Mouse (Mus musculus) kidney, embryonic 14.5 days (tissue): Measurements from ENCODE around the gene 4921517D22Rik. TPM values are rescaled to one million over a fixed set of nuclear protein-coding genes. Genes with fewer than 3 reads are reported as not detected.
"Not testable (repeated sequence)": the region's sequence is repeated elsewhere in the genome, so short reads cannot be mapped to it uniquely, and the experiment has no call there.

Experiments
- ATAC-seq: fragments of 200-750 bp; cut with Nextera tagmentation; 2 replicates; pipeline ENCODE4 v1.8.0; 2017; ENCODE audit warnings: moderate number of reproducible peaks, mild to moderate bottlenecking, moderate TSS enrichment, moderate library complexity; ENCODE audit not compliant: low FRiP score, low TSS enrichment
- H3K27ac ChIP-seq: fragments of 300-500 bp; sonication (generic); 2 replicates; pipeline ENCODE4 v1.5.1; 2014; ENCODE audit warnings: low read depth, mild to moderate bottlenecking, low read length, moderate library complexity, mixed read lengths
- H3K27me3 ChIP-seq: fragments of 300-500 bp; sonication (generic); 2 replicates; pipeline ENCODE4 v1.6.1; 2014; ENCODE audit warnings: mild to moderate bottlenecking, low read length; ENCODE audit not compliant: control insufficient read depth, insufficient read depth
- H3K36me3 ChIP-seq: fragments of 300-500 bp; sonication (generic); 2 replicates; pipeline ENCODE4 v1.6.1; 2014; ENCODE audit warnings: low read length, mixed read lengths; ENCODE audit not compliant: control insufficient read depth, insufficient read depth
- H3K4me1 ChIP-seq: fragments of 300-500 bp; sonication (generic); 2 replicates; pipeline ENCODE4 v1.6.1; 2014; ENCODE audit warnings: low read length, mixed read lengths; ENCODE audit not compliant: control insufficient read depth, insufficient read depth
- H3K4me2 ChIP-seq: fragments of 300-500 bp; sonication (generic); replicated peaks from 2 replicates; pipeline ENCODE4 v1.6.1; 2014; ENCODE audit warnings: low read depth, mild to moderate bottlenecking, low read length
- H3K4me3 ChIP-seq: fragments of 300-500 bp; sonication (generic); 2 replicates; pipeline ENCODE4 v1.5.1; 2014; ENCODE audit warnings: mild to moderate bottlenecking, low read length
- H3K9ac ChIP-seq: fragments of 300-500 bp; sonication (generic); 2 replicates; pipeline ENCODE4 v1.6.1; 2014; ENCODE audit warnings: low read depth, mild to moderate bottlenecking, low read length, moderate library complexity
- H3K9me3 ChIP-seq: fragments of 300-500 bp; sonication (generic); 2 replicates; pipeline ENCODE4 v1.6.1; 2016; ENCODE audit warnings: low read length; ENCODE audit not compliant: control insufficient read depth
- WGBS: fragments of 180-500 bp; shearing (Covaris S2); extraction: QIAGEN DNeasy Blood & Tissue Kit; methylation state at CpG from one replicate; pipeline ENCODE4 v1.1.7; 2014; 5-methylcytosine and 5-hydroxymethylcytosine counted together
- polyA plus RNA-seq: library from polyadenylated mRNA; unstranded; fragments of >200 nt; fragmentation: Nextera tagmentation; extraction: Ambion mirVana; gene quantifications from 2 replicates; pipeline ENCODE4 v1.2.1, GENCODE M21; 2014

The 4921517D22Rik gene
- polyA plus RNA-seq, 1 experiment from 2014 or later, result not detected

DNA sequence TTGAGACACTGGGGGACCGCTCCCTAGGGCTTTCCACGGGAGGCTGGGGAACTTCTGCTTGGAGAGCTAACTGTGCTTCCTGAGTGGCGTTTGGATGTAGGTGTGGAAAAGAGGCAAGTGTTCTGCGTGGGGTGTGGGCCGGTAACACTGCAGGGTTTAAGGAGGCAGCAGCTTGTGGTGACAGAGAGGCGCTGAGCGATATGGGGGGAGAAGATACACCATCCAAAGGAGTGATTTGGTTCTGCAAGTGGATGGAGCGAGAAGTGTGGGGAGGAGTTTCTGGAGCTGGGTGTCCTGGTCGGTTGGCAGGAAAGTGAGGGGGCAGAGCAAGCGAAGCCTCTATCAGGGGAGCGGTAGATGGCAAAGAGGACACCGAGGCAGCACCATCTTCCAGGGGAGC lies 9.6 kb upstream of the 4921517D22Rik start:
- no peaks in the 10 kb centered on the region; the same call in 1 of the 2 replicates for H3K27me3 ChIP-seq
- no peak overlapping the region for H3K9ac ChIP-seq
- no peak overlapping the region for H3K4me2 ChIP-seq
- H3K4me3 ChIP-seq, result no peak overlapping the region
- no peaks in the 10 kb centered on the region for H3K36me3 ChIP-seq
- no peaks in the 10 kb centered on the region for H3K9me3 ChIP-seq
- WGBS, result 82% methylated on average over 12 of the region's 12 CpGs
- no peak for ATAC-seq
- no peaks in the 10 kb centered on the region for H3K4me1 ChIP-seq
- no peak overlapping the region for H3K27ac ChIP-seq

DNA sequence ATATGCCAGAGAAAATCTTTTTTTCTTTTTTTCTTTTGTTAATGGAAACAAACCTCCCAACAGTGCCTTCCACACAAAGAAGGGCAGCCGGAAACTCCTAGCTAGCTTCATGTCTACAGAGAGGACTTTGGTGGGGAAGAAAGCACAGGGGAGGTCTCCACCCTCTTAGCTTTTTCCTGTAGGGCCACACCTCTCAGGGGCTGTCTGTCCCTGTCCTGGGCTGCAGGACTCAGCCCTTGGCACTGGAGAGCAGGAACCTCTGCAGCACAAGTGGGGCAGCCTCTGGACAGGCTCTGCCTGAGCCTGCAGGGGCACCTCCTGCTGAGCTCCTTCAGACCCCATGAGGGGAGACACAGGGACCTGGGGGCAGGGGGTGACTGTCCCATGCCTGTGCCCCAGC lies 6.2 kb upstream of the 4921517D22Rik start:
- not testable (repeated sequence) for H3K27ac ChIP-seq, H3K9me3 ChIP-seq, H3K9ac ChIP-seq, H3K4me3 ChIP-seq, H3K27me3 ChIP-seq, H3K4me2 ChIP-seq, H3K4me1 ChIP-seq, ATAC-seq, H3K36me3 ChIP-seq
- WGBS, result 61% methylated on average over 1 of the region's 1 CpGs

GRCm38 (mm10) chr13:59699131-59699530 lies 5.2 kb upstream of the 4921517D22Rik start:
- no peak overlapping the region for H3K9ac ChIP-seq
- H3K27me3 ChIP-seq, result no peaks in the 10 kb centered on the region; the same call in 1 of the 2 replicates
- H3K9me3 ChIP-seq, result no peaks in the 10 kb centered on the region
- no peak overlapping the region for H3K27ac ChIP-seq
- 88% methylated on average over 8 of the region's 8 CpGs for WGBS
- H3K36me3 ChIP-seq, result no peaks in the 10 kb centered on the region
- H3K4me3 ChIP-seq, result no peak overlapping the region
- ATAC-seq, result no peak
- H3K4me2 ChIP-seq, result no peak overlapping the region
- H3K4me1 ChIP-seq, result no peaks in the 10 kb centered on the region

DNA sequence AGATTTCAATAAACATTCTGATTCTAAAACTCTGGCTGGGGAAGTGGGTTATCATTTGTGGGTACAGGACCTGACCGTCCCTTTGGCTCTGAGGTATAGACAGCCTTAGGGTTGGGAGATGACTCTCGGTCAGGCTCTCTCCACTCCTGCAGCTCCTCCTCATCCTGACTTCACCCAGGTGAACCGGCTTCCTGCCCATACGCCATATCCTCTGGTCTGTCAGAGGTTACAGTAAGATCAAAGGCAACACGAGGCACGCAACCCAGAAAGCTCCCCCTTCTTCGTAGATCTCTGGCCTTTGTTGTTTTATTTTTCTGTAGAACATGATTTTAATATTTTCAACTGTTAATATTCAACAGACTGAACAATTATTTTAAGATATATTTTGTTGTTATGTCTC lies 1.9 kb upstream of the 4921517D22Rik start:
- no peak for ATAC-seq
- no peaks in the 10 kb centered on the region for H3K36me3 ChIP-seq
- no peak overlapping the region for H3K27ac ChIP-seq
- H3K9me3 ChIP-seq, result no peaks in the 10 kb centered on the region
- no peak overlapping the region for H3K4me2 ChIP-seq
- H3K4me3 ChIP-seq, result no peak overlapping the region
- H3K9ac ChIP-seq, result no peak overlapping the region
- H3K4me1 ChIP-seq, result no peaks in the 10 kb centered on the region
- WGBS, result 79% methylated on average over 7 of the region's 7 CpGs
- H3K27me3 ChIP-seq, result no peaks in the 10 kb centered on the region

DNA sequence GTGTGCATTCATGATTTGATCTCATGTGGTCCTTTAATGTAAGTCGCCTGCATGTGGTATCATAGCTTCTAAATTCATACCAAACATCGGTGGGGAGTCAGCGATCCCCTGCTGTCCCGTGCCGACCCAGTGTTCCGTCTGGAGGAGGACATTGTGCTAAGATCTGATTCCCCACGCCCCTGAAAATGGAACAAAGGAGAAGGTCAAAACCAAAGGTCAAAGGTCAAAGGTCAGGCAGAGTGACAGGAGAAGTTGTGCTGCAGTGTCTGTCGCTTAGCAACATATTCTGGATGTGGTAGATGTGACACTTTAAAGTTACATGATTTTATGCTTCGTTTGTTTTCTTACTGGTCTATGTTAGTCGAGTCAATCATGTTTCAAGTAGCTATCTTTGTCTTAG lies 2.4 kb downstream of the 4921517D22Rik start:
- no peak for ATAC-seq
- H3K9me3 ChIP-seq, result no peaks in the 10 kb centered on the region
- H3K36me3 ChIP-seq, result no peaks in the 10 kb centered on the region
- H3K4me2 ChIP-seq, result no peak overlapping the region
- WGBS, result 74% methylated on average over 10 of the region's 10 CpGs
- H3K27ac ChIP-seq, result no peak overlapping the region
- H3K9ac ChIP-seq, result no peak overlapping the region
- no peaks in the 10 kb centered on the region for H3K27me3 ChIP-seq
- H3K4me3 ChIP-seq, result no peak overlapping the region
- no peaks in the 10 kb centered on the region for H3K4me1 ChIP-seq

DNA sequence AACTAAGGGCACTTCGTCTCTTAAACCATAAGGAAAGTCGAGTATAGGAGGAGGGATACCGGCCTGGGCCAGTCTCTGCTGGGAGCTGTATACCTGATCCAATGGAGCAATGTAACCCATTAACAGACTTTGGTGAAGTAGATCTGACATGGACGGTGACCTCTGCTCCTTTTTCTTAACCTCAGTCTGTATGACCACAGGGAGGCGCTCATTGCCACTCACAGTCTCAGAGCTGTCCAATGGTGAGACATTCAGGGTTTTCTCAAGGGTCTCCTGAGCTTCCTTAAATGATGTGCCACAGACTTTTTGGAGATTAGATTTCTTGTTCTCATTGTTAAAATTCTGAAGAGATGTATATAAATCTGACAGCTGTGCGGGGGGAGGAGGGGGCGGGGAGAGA lies 3.3 kb downstream of the 4921517D22Rik start:
- Histone ChIP-seq H3K9me3 (no peaks in the 10 kb centered on the region), H3K4me2 (no peak overlapping the region), H3K27me3 (no peaks in the 10 kb centered on the region), H3K4me1 (no peaks in the 10 kb centered on the region), H3K9ac (no peak overlapping the region), H3K4me3 (no peak overlapping the region), H3K27ac (no peak overlapping the region), H3K36me3 (no peaks in the 10 kb centered on the region)
- no peak for ATAC-seq
- WGBS, result 83% methylated on average over 7 of the region's 7 CpGs

DNA sequence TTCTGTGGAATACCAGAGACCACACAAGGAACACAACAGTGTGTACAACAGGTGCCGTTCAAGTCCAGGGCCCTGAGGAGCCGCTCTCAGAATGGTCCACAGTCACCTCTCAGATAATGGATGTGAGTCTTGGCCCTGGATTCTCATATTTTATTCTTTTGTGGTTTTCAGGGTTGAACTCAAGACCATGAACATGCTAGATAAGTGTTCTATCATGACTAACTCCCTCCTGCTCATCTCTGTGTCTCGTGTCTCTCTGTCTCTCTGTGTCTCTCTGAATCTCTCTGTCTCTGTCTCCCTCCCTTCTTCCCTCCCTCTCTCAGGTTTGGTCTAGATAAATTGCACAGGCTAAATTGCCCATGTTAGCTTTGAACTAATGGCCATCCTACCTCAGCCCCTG lies 4.1 kb downstream of the 4921517D22Rik start:
- Histone ChIP-seq H3K9ac (no peak overlapping the region), H3K4me1 (no peaks in the 10 kb centered on the region), H3K27me3 (no peaks in the 10 kb centered on the region), H3K36me3 (no peaks in the 10 kb centered on the region), H3K4me2 (no peak overlapping the region), H3K9me3 (no peaks in the 10 kb centered on the region), H3K27ac (no peak overlapping the region), H3K4me3 (no peak overlapping the region)
- no peak for ATAC-seq
- WGBS, result 84% methylated on average over 3 of the region's 3 CpGs

- Histone ChIP-seq H3K4me1 (no peaks in the 10 kb centered on the region), H3K4me3 (no peak overlapping the region), H3K9me3 (no peaks in the 10 kb centered on the region), H3K27me3 (no peaks in the 10 kb centered on the region), H3K9ac (no peak overlapping the region), H3K36me3 (no peaks in the 10 kb centered on the region), H3K4me2 (no peak overlapping the region), H3K27ac (no peak overlapping the region)
- no peak for ATAC-seq
- 86% methylated on average over 9 of the region's 9 CpGs for WGBS
These were observed 4.6 kb downstream of the 4921517D22Rik start for GRCm38 (mm10) chr13:59689313-59689712.

GRCm38 (mm10) chr13:59688338-59688770 lies 5.6 kb downstream of the 4921517D22Rik start:
- Histone ChIP-seq H3K27ac (no peak overlapping the region), H3K27me3 (no peaks in the 10 kb centered on the region), H3K9me3 (no peaks in the 10 kb centered on the region), H3K4me3 (no peak overlapping the region), H3K4me1 (no peaks in the 10 kb centered on the region), H3K4me2 (no peak overlapping the region), H3K9ac (no peak overlapping the region), H3K36me3 (no peaks in the 10 kb centered on the region)
- 76% methylated on average over 13 of the region's 13 CpGs for WGBS
- ATAC-seq, result no peak

DNA sequence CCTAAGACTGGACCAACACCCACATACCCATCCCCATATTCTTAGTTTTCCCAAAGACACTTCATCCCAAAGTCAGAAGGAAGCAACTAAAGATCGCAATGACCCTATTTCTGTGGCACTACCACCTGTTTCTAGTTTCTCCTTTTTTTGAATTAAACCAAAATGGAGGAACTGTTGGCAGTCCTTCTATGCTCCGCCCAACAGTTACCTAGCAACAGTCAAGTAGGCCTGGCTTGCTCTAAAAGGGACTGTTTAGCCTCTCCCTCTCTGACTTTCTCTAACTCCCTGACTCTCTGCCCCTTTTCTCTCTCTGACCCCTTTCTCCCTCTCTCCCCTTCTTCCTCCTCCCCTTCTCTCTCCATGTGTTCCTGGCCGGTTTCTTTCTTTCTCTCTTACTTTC lies 8.7 kb downstream of the 4921517D22Rik start:
- WGBS, result 91% methylated on average over 3 of the region's 3 CpGs
- Histone ChIP-seq H3K9ac (no peak overlapping the region), H3K4me2 (no peak overlapping the region), H3K27ac (no peak overlapping the region), H3K4me3 (no peak overlapping the region), H3K9me3 (no peaks in the 10 kb centered on the region), H3K4me1 (no peaks in the 10 kb centered on the region), H3K36me3 (no peaks in the 10 kb centered on the region), H3K27me3 (no peaks in the 10 kb centered on the region)
- no peak for ATAC-seq
